Mouse (Mus musculus) activated CD4-positive, CD25-positive, alpha-beta regulatory T cell (primary cell): Measurements from ENCODE around the gene Abhd10. TPM values are rescaled to one million over a fixed set of nuclear protein-coding genes. Genes with fewer than 3 reads are reported as not detected.

Source experiments
- polyA plus RNA-seq, 2 experiments: library from polyadenylated mRNA; unstranded; fragments of 100-300 nt; shearing (Covaris generic); gene quantifications; one replicate each; pipeline ENCODE4 v1.2.1; 2017

Abhd10 gene
- polyA plus RNA-seq = 10 to 100 TPM; 22.6 to 24.9 TPM

GRCm38 (mm10) chr16:45742615-45743476 lies at the start of gene Abhd10:
TSS of gene Abhd10 (minus strand) at chr16:45742955.

DNA sequence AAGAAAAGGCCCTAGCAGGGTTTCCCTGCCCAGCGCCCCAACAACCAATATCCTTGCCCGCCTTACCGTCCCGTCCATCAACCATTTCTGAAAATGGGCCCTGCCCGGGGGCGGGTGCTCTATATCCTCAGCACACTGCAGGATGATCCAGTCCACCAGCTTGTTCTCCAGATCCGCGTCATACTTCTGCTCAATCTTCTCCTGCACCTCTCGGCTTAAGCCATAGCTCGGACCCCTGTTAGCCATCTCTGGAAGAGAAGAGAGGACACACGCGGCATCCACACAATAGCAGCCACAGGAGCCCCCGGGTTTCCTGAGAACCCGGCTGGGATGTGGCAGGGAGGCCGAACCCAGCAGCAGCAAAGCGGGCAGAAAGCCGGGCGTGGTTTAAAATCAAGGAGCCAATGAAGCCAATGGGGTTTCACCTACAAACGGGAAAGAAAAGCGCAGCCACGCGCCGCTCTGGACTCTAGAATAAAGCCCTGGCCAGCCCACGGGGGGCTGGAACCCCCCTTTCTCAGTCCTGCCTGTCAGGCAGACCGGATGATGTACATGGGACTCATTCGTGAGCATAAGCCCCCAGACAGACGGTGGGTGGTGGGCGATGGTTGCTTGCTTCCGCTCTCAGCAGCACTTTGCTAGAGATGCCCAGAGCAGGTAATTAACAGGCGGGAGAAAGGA lies 18.6 kb downstream of the Abhd10 start, which contains the start of gene Tagln3:
Tagln3 (minus strand) TSS at position 548 of the 681 bp plus-strand sequence.

DNA sequence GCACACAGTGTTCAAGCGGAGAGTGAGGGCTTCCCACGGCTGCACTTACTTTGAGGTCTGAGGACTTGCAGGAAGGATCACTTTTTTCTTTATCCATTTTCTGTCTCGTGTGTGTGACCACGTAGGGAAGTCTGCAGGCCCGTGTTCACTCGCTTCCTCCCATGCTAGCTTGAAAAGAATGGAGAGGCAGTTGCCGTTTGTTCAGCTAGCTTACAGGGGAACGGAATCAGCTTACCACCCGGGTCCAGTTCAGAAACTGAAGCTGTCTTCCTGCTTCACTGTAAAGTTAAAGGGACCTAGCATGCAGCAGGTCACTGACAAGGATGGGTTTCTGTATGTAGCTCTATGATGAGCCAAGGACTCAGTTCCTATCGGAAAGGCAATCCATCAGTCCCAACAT lies 49.2 kb downstream of the Abhd10 start, which contains the start of gene Tmprss7:
Tmprss7 (minus strand) TSS at position 101 of the 400 bp plus-strand sequence.

Other genes with a start within 250 kb of the Abhd10 start
- under 1 TPM in 1 of 2 experiments, not detected in 1; 0.09 TPM for gene Gm609, start 250.0 kb downstream of the Abhd10 start, polyA plus RNA-seq
- not detected for gene Gm17783, start 210.9 kb downstream of the Abhd10 start, polyA plus RNA-seq
- gene Slc9c1, start 207.6 kb downstream of the Abhd10 start, polyA plus RNA-seq = under 1 TPM in 1 of 2 experiments, not detected in 1; 0.10 TPM
- gene Gcsam, start 132.6 kb downstream of the Abhd10 start, polyA plus RNA-seq = under 1 TPM in 1 of 2 experiments, not detected in 1; 0.39 TPM
- not detected for gene BC016579, start 88.9 kb downstream of the Abhd10 start, polyA plus RNA-seq
- under 1 TPM in 1 of 2 experiments, not detected in 1; 0.11 TPM for gene Tmprss7, start 49.3 kb downstream of the Abhd10 start, polyA plus RNA-seq
- gene Tagln3, start 18.3 kb downstream of the Abhd10 start, polyA plus RNA-seq = under 1 TPM in 1 of 2 experiments, not detected in 1; 0.32 TPM
- gene Phldb2, start 210.6 kb upstream of the Abhd10 start, polyA plus RNA-seq = under 1 TPM in 1 of 2 experiments, not detected in 1; 0.15 TPM